Comparison of ENCODE assay signal across 20 mouse cellular contexts in genomic region chr1:85578372-85579010, GRCm38 (mm10). TPM values are rescaled to one million over a fixed set of nuclear protein-coding genes. Genes with fewer than 3 reads are reported as not detected.
DNase-seq lines count a peak whose midpoint lies in the region; ATAC-seq and TF ChIP-seq lines count a peak whose summit lies in the region.
"Not testable (repeated sequence)": the region's sequence is repeated elsewhere in the genome, so short reads cannot be mapped to it uniquely, and the experiment has no call there.
"Had no signal": no experiment of that assay in that cellular context is flagged by ENCODE, and none has a peak within 500 bp of the region (broad histone marks: within the 10 kb centered on the region; RNA-seq: fewer than 3 reads in every experiment).

No protein-coding gene starts in this region.

- H3K79me2 ChIP-seq in MEL (ENCODE audit: control insufficient read depth, insufficient read depth, low read length, poor library complexity), result not testable (repeated sequence)

- not testable (repeated sequence) for TF ChIP-seq RAD21 in MEL (IDR thresholded peaks at IDR 0.05; ENCODE audit: low read depth, low read length)

- H3K4me2 ChIP-seq in liver, postnatal 0 days (ENCODE audit: low read depth, low read length), result not testable (repeated sequence)

- not testable (repeated sequence) for H3K4me3 ChIP-seq in MEL (ENCODE audit: control insufficient read depth in 1 of 2, insufficient read depth in 1 of 2, low read depth in 2 of 2, low read length in 2 of 2); liver, postnatal 0 days (ENCODE audit: low read depth, low read length)

- H3K4me1 ChIP-seq in MEL (ENCODE audit: control insufficient read depth in 1 of 2, insufficient read depth in 2 of 2, low read length in 2 of 2), result peaks cover 6 to 18% of the 10 kb centered on the region in 2 experiments; a peak in 3 of 4 replicates
- H3K4me1 ChIP-seq in liver, postnatal 0 days (ENCODE audit: insufficient read depth), result not testable (repeated sequence)

- TF ChIP-seq CTCF in MEL (IDR thresholded peaks at IDR 0.05 in 2 of 3, conservative IDR thresholded peaks at IDR 0.05 in 1 of 3; ENCODE audit: control insufficient read depth in 1 of 3, insufficient read depth in 1 of 3, low read depth in 2 of 3, low read length in 3 of 3, poor library complexity in 1 of 3, severe bottlenecking in 1 of 3); liver, postnatal 0 days (IDR thresholded peaks at IDR 0.05; ENCODE audit: low read depth): not testable (repeated sequence)

- ATAC-seq in liver, postnatal 0 days, result not testable (repeated sequence)

- WGBS in liver, postnatal 0 days (ENCODE audit: insufficient replicate concordance), result 46% methylated on average over 2 of the region's 3 CpGs

- peak in 1 of 2 experiments; percentile 62; a peak in 3 of 4 replicates for TF ChIP-seq EP300 in MEL (IDR thresholded peaks at IDR 0.05; ENCODE audit: low read depth in 1 of 2, low read length in 2 of 2)
- TF ChIP-seq EP300 in liver, postnatal 0 days (IDR thresholded peaks at IDR 0.05; ENCODE audit: low read depth), result 0 out of 2 replicates have a peak, but pooled peaks have one; percentile 31

- H3K9ac ChIP-seq in MEL (ENCODE audit: control insufficient read depth, low read depth, low read length, poor library complexity, severe bottlenecking); liver, postnatal 0 days (replicated peaks): not testable (repeated sequence)

- peak overlapping the region; percentile 13 for H3K27ac ChIP-seq in MEL (ENCODE audit: control insufficient read depth, low read depth, low read length)
- H3K27ac ChIP-seq in liver, postnatal 0 days (ENCODE audit: low read depth), result not testable (repeated sequence)

- H3K9me3 ChIP-seq in MEL (replicated peaks; ENCODE audit: insufficient read depth, low read length); liver, postnatal 0 days (ENCODE audit: low read length): not testable (repeated sequence)

- H3K27me3 ChIP-seq in MEL (ENCODE audit: control insufficient read depth in 1 of 2, insufficient read depth in 2 of 2, low read length in 2 of 2); liver, postnatal 0 days (ENCODE audit: insufficient read depth, low read length): not testable (repeated sequence)

- H3K36me3 ChIP-seq in MEL (ENCODE audit: control insufficient read depth in 1 of 2, insufficient read depth in 2 of 2, low read length in 2 of 2), result peaks cover 0 to 16% of the 10 kb centered on the region in 2 experiments; a peak in 2 of 4 replicates
- H3K36me3 ChIP-seq in liver, postnatal 0 days (replicated peaks; ENCODE audit: insufficient read depth, low read length), result not testable (repeated sequence)

- peak; percentile 56 for DNase-seq in MEL (ENCODE audit: low read depth, low spot score)
- DNase-seq in MEL-GATA-1-ER (ENCODE audit: extremely low read depth, low read depth), result peak; percentile 33
- peak; percentile 91 for DNase-seq in heart, adult 11 months
- not testable (repeated sequence) for DNase-seq in liver, postnatal 0 days

- TF ChIP-seq POLR2A in MEL (IDR thresholded peaks at IDR 0.05; ENCODE audit: control insufficient read depth in 1 of 2, insufficient read depth in 1 of 2, low read depth in 1 of 2, low read length in 2 of 2, poor library complexity in 1 of 2), result not testable (repeated sequence)

TF ChIP-seq in MEL, 35 proteins besides CTCF, POLR2A, EP300 and RAD21:
- peak; percentile 38; the same call in 1 of the 2 replicates for TF ChIP-seq ETS1 (IDR thresholded peaks at IDR 0.05; ENCODE audit: low read depth, low read length)
- peak; percentile 65 for TF ChIP-seq TCF12 (IDR thresholded peaks at IDR 0.05; ENCODE audit: low read depth, low read length)
- TF ChIP-seq TAL1 (IDR thresholded peaks at IDR 0.05; ENCODE audit: low read length), result peak; percentile 56
- peak; percentile 27; the same call in 1 of the 2 replicates for TF ChIP-seq GATA1 (IDR thresholded peaks at IDR 0.05; ENCODE audit: low read depth, low read length)

RNA-seq across cellular contexts. Expression of gene G530012D18Rik, which starts 3.0 kb away (rescaled TPM):
- 0.88 and 2.0 TPM in 2 replicates for total RNA-seq in MEL (2012; rRNA removed)
- 1 to 10 TPM in 1 of 2 experiments, not detected in 1; 6.4 TPM for polyA plus RNA-seq in MEL (2012; ENCODE audit: insufficient read depth in 1 of 2, insufficient read length in 2 of 2, low read depth in 1 of 2, low replicate concordance in 2 of 2, missing spikeins in 1 of 2)
- not detected in 2 replicates for polyA plus RNA-seq in liver, postnatal 0 days (2015; fragmentation: Nextera tagmentation; extraction: Ambion mirVana)
- total RNA-seq: adrenal gland, adult 18-20 months; adrenal gland, adult 2 months; adrenal gland, adult 8-10 months; adrenal gland, postnatal 10 days; adrenal gland, postnatal 14 days; adrenal gland, postnatal 25 days; adrenal gland, postnatal 36 days; adrenal gland, postnatal 4 days; ES-E14 had no signal
- polyA plus RNA-seq: activated CD4-positive, CD25-positive, alpha-beta regulatory T cell, adult 4 months; adrenal gland, adult 2 months; brain, embryonic 14.5 days; C2C12; CD4-positive, CD25-positive, alpha-beta regulatory T cell, adult 4 months; cerebellum, adult 2 months; G1E; Patski had no signal

RNA-seq across cellular contexts. Expression of gene Sp110, which starts 20.1 kb away (rescaled TPM):
- total RNA-seq in MEL (2012; rRNA removed), result 8.6 and 12.7 TPM in 2 replicates
- polyA plus RNA-seq in MEL (2012; ENCODE audit: insufficient read depth in 1 of 2, insufficient read length in 2 of 2, low read depth in 1 of 2, low replicate concordance in 2 of 2, missing spikeins in 1 of 2), result 10 to 100 TPM in 1 of 2 experiments, not detected in 1; 13.7 TPM
- polyA plus RNA-seq in liver, postnatal 0 days (2015; fragmentation: Nextera tagmentation; extraction: Ambion mirVana), result 7.9 and 8.6 TPM in 2 replicates
- polyA plus RNA-seq: C2C12, G1E had no signal

RNA-seq across cellular contexts. Expression of gene Sp140, which starts 21.7 kb away (rescaled TPM):
- 7.3 and 8.2 TPM in 2 replicates for total RNA-seq in MEL (2012; rRNA removed)
- 10 to 100 TPM in 1 of 2 experiments, not detected in 1; 16.5 TPM for polyA plus RNA-seq in MEL (2012; ENCODE audit: insufficient read depth in 1 of 2, insufficient read length in 2 of 2, low read depth in 1 of 2, low replicate concordance in 2 of 2, missing spikeins in 1 of 2)
- polyA plus RNA-seq in liver, postnatal 0 days (2015; fragmentation: Nextera tagmentation; extraction: Ambion mirVana), result 6.9 and 7.8 TPM in 2 replicates
- polyA plus RNA-seq: G1E had no signal
